Mouse (Mus musculus): ENCODE measurements at regions not wholly inside any gene's neighbourhood (a gene's known extent, or its start where the extent isn't known, plus 50 kb on each side); places are given as distances from the start of the nearest gene placed in this dataset.

GRCm38 (mm10) chr13:45211241-45211640 lies 132.7 kb downstream of the Gm9817 start:
- TF ChIP-seq MAX (IDR thresholded peaks at IDR 0.05; ENCODE audit: low read depth), result no peak
- TF ChIP-seq MYOD1 (IDR thresholded peaks at IDR 0.05; ENCODE audit: control insufficient read depth in 1 of 3, insufficient read length in 2 of 3, low read depth in 2 of 3), result no peak
- TF ChIP-seq POLR2A (IDR thresholded peaks at IDR 0.05; ENCODE audit: insufficient read length, low read depth), result no peak
- TF ChIP-seq POLR2AphosphoS2 (IDR thresholded peaks at IDR 0.05; ENCODE audit: insufficient read length, low read depth), result no peak
- TF ChIP-seq MYOG (IDR thresholded peaks at IDR 0.05; ENCODE audit: control insufficient read depth in 1 of 3, insufficient read depth in 1 of 3, insufficient read length in 2 of 3, low read depth in 2 of 3), result no peak
- TF ChIP-seq REST (IDR thresholded peaks at IDR 0.05; ENCODE audit: insufficient read depth, insufficient read length), result no peak
- no peak for TF ChIP-seq TCF3 (IDR thresholded peaks at IDR 0.05; ENCODE audit: insufficient read length, low read depth)
- TF ChIP-seq TCF12 (IDR thresholded peaks at IDR 0.05; ENCODE audit: insufficient read depth, poor library complexity, severe bottlenecking), result no peak
- TF ChIP-seq CEBPB (IDR thresholded peaks at IDR 0.05; ENCODE audit: insufficient read depth, poor library complexity, severe bottlenecking), result no peak
- TF ChIP-seq USF1 (IDR thresholded peaks at IDR 0.05; ENCODE audit: low read depth), result no peak
- no peak for TF ChIP-seq E2F4 (IDR thresholded peaks at IDR 0.05; ENCODE audit: insufficient read depth)

Measured in myocyte (in vitro differentiated cells).